Mouse (Mus musculus) cerebellum, adult 9-11 months (tissue): Measurements from ENCODE around the gene Ptrhd1.
"Not testable (repeated sequence)": the region's sequence is repeated elsewhere in the genome, so short reads cannot be mapped to it uniquely, and the experiment has no call there.

ENCODE experiments used
- DNase-seq: peaks from one replicate; pipeline ENCODE4 v3.0.0; 2022

The Ptrhd1 gene

GRCm38 (mm10) chr12:4233572-4234508 lies at the start of gene Ptrhd1, which contains the start of gene Cenpo:
Gene Ptrhd1 (plus strand): TSS chr12:4234027.
Gene Cenpo (minus strand): TSS chr12:4234294.
- peak; percentile 97 for DNase-seq

DNA sequence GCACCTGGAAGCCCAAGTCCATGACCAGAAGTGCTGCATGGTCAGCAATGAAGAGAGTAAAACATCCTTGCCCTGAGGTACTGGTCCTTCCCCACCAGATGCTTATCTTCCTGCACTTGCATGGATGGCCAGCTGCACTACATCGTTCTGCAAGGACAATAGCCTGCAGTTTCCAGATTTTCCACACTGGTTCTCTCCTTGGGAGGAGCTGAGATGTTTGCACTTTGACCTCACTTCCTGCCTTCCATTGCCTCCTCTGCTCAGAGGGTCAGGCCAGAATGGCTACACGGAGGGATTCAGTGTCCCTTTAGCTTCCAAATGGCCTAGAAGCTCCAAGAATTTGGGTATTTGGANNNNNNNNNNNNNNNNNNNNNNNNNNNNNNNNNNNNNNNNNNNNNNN lies 49.2 kb upstream of the Ptrhd1 start:
- no peak for DNase-seq

GRCm38 (mm10) chr12:4188171-4189059 lies 45.4 kb upstream of the Ptrhd1 start:
- DNase-seq: peak; percentile 65

- DNase-seq: no peak
Measured at GRCm38 (mm10) chr12:4189060-4189447, 44.8 kb upstream of the Ptrhd1 start.

DNA sequence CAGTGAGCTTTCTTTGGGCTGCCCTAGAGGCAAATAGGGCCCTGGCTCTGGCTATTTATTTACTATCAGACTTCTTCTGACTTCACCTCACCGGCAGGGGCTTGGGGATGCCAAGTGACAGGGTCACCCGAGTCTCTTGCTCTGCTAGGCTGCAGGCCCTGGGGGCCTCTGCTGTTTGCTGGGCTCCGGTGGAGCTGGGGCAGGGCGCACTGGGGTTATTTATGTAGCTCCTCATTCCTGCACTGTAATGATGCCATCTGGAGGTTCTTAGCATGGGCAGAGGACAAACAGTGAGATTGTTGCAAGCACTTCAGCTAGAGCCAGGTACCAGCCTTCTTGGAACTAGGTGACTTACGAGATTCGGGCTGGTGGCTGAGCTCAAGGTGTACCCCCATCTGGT lies 41.3 kb upstream of the Ptrhd1 start:
- DNase-seq: peak; percentile 68

- DNase-seq: no peak
Measured at GRCm38 (mm10) chr12:4193025-4193740, 40.6 kb upstream of the Ptrhd1 start.

DNA sequence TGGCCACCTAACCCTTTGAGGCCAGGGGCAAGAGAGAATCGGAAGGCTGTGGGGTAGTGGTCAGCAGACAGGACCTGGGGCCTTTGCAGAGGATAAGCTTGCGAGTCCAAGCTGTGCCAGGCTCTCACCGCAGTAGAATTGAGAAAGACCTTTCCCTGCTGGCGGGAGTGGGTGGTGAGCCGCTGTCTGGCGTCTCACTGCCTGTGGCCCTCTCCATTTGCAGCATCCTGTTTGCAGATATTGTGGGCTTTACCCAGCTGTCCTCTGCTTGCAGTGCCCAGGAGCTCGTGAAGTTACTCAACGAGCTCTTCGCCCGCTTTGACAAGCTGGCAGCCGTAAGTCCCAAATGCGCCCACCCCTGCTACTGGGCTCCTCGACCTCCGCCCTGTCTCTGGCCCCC lies 39.2 kb upstream of the Ptrhd1 start:
- DNase-seq: no peak

GRCm38 (mm10) chr12:4198702-4199101 lies 35.1 kb upstream of the Ptrhd1 start:
- no peak for DNase-seq

GRCm38 (mm10) chr12:4199271-4199670 lies 34.6 kb upstream of the Ptrhd1 start:
- peak; percentile 5 for DNase-seq

DNA sequence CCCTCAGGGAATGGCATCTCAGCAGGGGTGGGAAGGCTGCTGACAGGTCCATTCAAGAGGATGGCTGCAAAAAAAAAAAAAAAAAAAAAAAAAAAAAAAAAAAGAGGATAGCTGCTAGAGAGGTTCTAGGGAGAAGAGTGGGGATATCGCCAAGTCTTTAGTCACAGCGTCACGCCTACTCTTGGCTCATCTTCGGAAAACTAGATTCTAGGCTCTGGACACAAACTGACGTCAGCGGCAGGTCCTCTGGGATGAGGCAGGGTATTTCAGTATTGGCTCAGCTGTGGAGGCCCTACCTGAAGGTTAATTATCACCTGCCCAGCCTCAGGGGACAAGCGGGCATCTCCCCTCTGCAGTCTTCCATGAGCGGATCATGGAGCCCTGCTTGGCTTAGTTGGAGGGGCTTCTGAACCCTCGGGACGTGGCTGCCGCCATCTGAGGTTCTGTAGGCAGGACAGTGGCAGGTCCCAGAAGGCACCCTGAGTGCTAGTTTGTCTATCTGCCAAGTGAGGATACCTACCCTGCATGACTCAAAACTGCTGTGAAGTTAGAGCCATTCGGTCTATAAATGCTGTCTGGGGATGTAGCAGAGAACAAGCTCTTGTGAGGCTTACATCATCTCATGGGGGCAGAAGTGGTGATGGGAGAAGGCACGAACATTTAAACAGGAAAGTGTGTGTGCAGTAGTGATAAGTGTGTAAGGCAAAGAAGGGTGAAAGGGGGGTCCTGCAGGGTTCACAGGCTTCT lies 32.2 kb upstream of the Ptrhd1 start:
- no peak for DNase-seq

- DNase-seq: no peak
Measured at GRCm38 (mm10) chr12:4202206-4202605, 31.6 kb upstream of the Ptrhd1 start.

- DNase-seq: peak; percentile 1
Measured at GRCm38 (mm10) chr12:4206106-4206505, 27.7 kb upstream of the Ptrhd1 start.

DNA sequence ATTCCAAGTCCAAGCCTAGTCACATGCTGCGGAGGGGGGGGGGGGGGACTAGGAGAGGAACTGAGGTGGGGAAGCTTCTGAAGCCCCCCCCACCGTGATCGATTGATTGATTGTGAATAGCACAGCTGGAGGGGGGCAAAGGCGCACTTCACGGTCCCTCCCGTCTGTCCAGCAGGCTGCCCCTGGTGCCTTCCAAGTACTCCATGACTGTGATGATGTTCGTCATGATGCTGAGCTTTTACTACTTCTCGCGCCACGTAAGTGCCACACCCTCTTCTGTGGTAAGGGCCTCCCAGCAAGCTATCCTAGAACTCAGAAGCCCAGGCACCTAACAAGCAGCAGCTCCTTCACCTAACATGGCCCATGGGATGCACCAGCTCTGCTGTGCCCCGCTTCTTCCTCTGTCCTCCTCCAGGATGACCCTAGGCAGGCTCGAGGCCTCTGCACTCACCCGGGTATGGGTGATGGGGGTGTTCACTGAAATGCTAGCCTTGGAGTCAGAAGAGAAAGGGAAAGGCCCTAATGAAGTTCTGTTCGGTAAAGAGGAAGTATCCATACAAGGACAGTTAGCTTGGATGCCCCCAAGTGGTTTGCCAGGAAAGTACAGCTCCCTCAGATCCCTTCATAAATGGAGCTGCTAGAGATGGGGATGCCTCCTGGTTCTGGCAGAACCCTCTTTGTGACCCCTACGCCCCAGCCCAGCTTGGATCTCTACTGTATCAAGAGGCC lies 25.3 kb upstream of the Ptrhd1 start:
- DNase-seq: peak; percentile 59

GRCm38 (mm10) chr12:4209196-4209595 lies 24.6 kb upstream of the Ptrhd1 start:
- DNase-seq: no peak

DNA sequence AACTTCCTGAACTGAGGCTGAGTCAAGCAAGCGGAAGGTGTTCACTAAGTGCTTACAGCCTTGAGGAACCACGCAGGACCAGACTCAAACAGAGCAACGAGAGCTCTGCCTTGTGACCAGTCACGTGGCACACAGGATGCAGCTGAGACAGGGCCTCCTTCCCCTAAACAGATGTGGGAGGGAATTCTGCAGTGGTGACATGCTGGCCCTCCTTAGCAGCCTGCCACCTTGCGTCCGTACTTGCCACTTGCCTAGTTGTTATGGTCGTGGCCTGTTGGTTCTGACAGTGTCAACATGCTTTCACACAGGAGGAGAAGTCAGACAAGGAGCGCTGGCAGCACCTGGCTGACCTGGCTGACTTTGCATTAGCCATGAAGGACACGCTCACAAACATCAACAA lies 22.7 kb upstream of the Ptrhd1 start:
- DNase-seq: no peak

- no peak for DNase-seq
Measured at GRCm38 (mm10) chr12:4212908-4213307, 20.9 kb upstream of the Ptrhd1 start.

DNA sequence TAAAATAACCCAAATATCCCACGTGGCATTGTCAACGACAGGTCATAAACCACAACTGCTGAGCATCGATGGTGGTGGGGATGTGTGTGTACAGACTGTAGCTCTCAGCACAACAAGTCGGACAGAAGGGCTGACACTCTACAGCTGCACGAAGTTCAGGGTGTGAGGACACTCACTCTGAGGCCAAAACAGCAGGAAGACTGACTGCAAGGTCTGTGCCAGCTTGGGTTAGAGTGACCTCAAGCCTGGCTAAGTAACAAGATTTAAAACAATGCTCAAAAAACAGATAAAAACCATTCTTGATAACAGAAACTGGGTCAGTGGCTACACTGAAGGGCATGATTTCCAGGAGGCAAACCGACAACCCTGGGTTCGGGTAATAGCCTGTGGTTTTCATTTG lies 3.7 kb upstream of the Ptrhd1 start:
- no peak for DNase-seq

- no peak for DNase-seq
Measured at GRCm38 (mm10) chr12:4232777-4233176, 1.1 kb upstream of the Ptrhd1 start.

DNA sequence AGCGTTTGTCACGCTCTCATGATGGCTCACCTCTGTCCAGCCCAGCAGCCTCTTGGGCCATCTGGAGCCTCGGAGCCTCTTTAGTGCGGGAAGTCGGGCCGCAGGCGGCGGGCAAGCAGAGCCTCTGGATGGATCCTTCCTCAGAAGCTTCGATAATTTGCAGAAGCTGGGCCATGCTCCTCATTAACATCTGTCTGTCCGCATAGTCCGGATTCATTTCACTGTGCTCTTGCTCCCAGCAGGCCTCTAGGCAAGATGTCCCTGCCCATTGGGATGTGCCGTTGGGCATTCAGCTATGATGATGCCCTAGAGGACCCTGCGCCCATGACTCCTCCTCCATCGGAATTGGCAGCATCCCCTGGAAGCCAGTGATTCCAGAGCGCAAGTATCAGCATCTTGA lies 3.7 kb downstream of the Ptrhd1 start:
- no peak for DNase-seq

DNA sequence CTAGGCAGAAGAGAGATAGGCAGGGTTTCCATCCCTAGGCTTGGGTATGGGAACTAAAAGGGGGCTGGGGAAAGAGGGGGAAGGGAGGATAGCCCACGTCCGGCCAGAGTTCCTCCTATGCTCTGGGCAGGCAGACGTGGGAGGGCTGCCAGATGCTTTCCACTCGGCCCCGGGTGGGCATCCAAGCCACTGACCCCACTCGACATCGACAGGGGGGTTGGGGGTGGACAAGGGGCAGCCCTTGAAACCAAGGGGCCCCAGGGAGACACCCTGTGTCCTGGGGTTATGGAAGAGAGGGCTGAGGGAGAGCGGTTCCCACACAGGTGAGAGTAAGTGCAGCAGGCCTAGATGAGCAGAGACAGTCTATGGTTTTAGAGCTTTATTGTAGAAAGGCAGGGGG lies 6.5 kb downstream of the Ptrhd1 start:
- not testable (repeated sequence) for DNase-seq

DNA sequence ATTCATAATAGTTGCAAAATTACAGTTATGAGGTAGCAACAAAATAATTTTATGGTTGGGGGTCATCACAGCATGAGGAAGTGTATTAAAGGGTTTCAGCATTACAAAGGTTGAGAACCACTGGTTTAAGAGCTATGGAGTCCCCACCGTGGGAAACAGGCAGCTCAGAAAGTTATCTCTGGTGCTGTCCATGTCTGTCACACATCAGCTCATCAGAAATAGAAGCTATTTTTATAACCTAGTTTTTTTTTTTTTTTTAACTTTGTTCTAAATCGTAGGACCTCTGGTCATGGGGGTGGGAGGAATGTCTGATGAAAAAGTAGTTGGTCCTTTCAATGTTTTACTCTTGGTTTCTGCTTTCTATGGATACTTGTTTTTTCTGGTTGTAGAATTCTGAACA lies 10.0 kb downstream of the Ptrhd1 start:
- no peak for DNase-seq

DNA sequence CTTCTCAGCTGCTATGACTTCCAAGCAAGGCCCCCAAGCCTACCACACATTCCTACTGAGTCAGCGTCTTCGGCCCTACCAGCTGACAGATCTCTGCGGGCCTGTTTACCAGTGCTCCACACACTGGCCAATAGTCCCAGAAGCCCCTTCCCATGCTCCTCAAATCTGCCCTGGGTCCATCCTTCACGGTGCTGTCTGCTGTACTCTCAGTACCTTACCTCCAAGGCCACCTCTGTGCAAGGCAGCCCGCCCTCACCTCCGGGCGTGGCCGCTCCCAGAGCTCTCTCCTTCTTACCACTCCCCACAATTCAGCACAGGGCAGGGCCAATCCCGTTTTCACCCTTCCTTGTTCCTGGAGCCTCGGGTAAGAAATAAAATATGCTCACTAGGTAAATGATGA lies 11.9 kb downstream of the Ptrhd1 start:
- DNase-seq: no peak
